Mouse (Mus musculus) embryonic fibroblast, embryonic 13.5 days (primary cell): ENCODE results near the gene Guk1.

ENCODE experiments used
- CTCF ChIP-seq: IDR thresholded peaks from 2 replicates; pipeline ENCODE4 v1.5.1; 2011; ENCODE audit warnings: mild to moderate bottlenecking, control low read depth, low read length, moderate library complexity, borderline replicate concordance; ENCODE audit not compliant: insufficient read depth
- POLR2A ChIP-seq: IDR thresholded peaks from 2 replicates; pipeline ENCODE4 v1.6.1; 2011; ENCODE audit warnings: low read depth, mild to moderate bottlenecking, control low read depth, low read length, moderate library complexity

GRCm38 (mm10) chr11:59196230-59196629 is 4.2 kb upstream of the Guk1 start:
- no peak for TF ChIP-seq CTCF
- no peak for TF ChIP-seq POLR2A
